Mouse (Mus musculus) hindbrain, embryonic 11.5 days (tissue): ENCODE measurements at regions not wholly inside any gene's neighbourhood (a gene's known extent, or its start where the extent isn't known, plus 50 kb on each side); places are given as distances from the start of the nearest gene placed in this dataset.

Experiments used
- ATAC-seq: fragments of 200-750 bp; cut with Nextera tagmentation; 2 replicates; pipeline ENCODE4 v1.8.0; 2017; ENCODE audit warnings: mild to moderate bottlenecking, moderate TSS enrichment, moderate library complexity; ENCODE audit not compliant: low FRiP score
- DNase-seq: peaks from one replicate; pipeline ENCODE4 v3.0.0-alpha.2; 2015; ENCODE audit warnings: low spot score
- H3K27ac ChIP-seq: fragments of 300-500 bp; sonication (generic); 2 replicates; pipeline ENCODE4 v1.5.1; 2014; ENCODE audit warnings: mild to moderate bottlenecking, low read depth, low read length
- H3K27me3 ChIP-seq: fragments of 300-500 bp; sonication (generic); 2 replicates; pipeline ENCODE4 v1.6.1; 2014; ENCODE audit warnings: mild to moderate bottlenecking, low read length, moderate library complexity, mixed read lengths; ENCODE audit not compliant: control insufficient read depth, insufficient read depth
- H3K36me3 ChIP-seq: fragments of 300-500 bp; sonication (generic); 2 replicates; pipeline ENCODE4 v1.6.1; 2014; ENCODE audit warnings: mild to moderate bottlenecking, low read length, moderate library complexity, mixed read lengths; ENCODE audit not compliant: control insufficient read depth, insufficient read depth
- H3K4me1 ChIP-seq: fragments of 300-500 bp; sonication (generic); replicated peaks from 2 replicates; pipeline ENCODE4 v1.6.1; 2014; ENCODE audit warnings: low read length, mixed read lengths; ENCODE audit not compliant: control insufficient read depth, insufficient read depth
- H3K4me2 ChIP-seq: fragments of 300-500 bp; sonication (generic); replicated peaks from 2 replicates; pipeline ENCODE4 v1.6.1; 2014; ENCODE audit warnings: mild to moderate bottlenecking, low read depth, low read length
- H3K4me3 ChIP-seq: fragments of 300-500 bp; sonication (generic); 2 replicates; pipeline ENCODE4 v1.5.1; 2014; ENCODE audit warnings: low read depth, low read length
- H3K9ac ChIP-seq: fragments of 300-500 bp; sonication (generic); 2 replicates; pipeline ENCODE4 v1.6.1; 2014; ENCODE audit warnings: low read depth, low read length
- H3K9me3 ChIP-seq: fragments of 300-500 bp; sonication (generic); 2 replicates; pipeline ENCODE4 v1.6.1; 2016; ENCODE audit warnings: low read length; ENCODE audit not compliant: control insufficient read depth
- WGBS: fragments of 180-500 bp; shearing (Covaris S2); extraction: QIAGEN DNeasy Blood & Tissue Kit; methylation state at CpG from one replicate; pipeline ENCODE4 v1.1.7; 2014; 5-methylcytosine and 5-hydroxymethylcytosine counted together

GRCm38 (mm10) chr8:103391359-103391758 is 605.9 kb upstream of the Cdh11 start:
- H3K36me3 ChIP-seq, result no peaks in the 10 kb centered on the region
- ATAC-seq, result no peak
- no peaks in the 10 kb centered on the region for H3K4me1 ChIP-seq
- H3K4me2 ChIP-seq, result no peak overlapping the region
- no peak for DNase-seq
- H3K27me3 ChIP-seq, result no peaks in the 10 kb centered on the region
- H3K9ac ChIP-seq, result no peak overlapping the region
- WGBS, result 92% methylated on average over 6 of the region's 6 CpGs
- no peaks in the 10 kb centered on the region for H3K9me3 ChIP-seq
- no peak overlapping the region for H3K4me3 ChIP-seq
- no peak overlapping the region for H3K27ac ChIP-seq

- Histone ChIP-seq H3K9ac (no peak overlapping the region), H3K9me3 (no peaks in the 10 kb centered on the region), H3K4me2 (no peak overlapping the region), H3K27me3 (no peaks in the 10 kb centered on the region), H3K4me3 (no peak overlapping the region), H3K4me1 (no peaks in the 10 kb centered on the region), H3K27ac (no peak overlapping the region), H3K36me3 (no peaks in the 10 kb centered on the region)
- WGBS, result 10% methylated on average over 4 of the region's 4 CpGs
- no peak for ATAC-seq
- DNase-seq, result no peak
Observed at GRCm38 (mm10) chr8:103395316-103395715, 609.9 kb upstream of the Cdh11 start.

GRCm38 (mm10) chr8:103398179-103398578 is 612.7 kb upstream of the Cdh11 start:
- Histone ChIP-seq H3K4me2 (no peak overlapping the region), H3K36me3 (no peaks in the 10 kb centered on the region), H3K4me3 (no peak overlapping the region), H3K9ac (no peak overlapping the region), H3K27ac (no peak overlapping the region), H3K4me1 (no peaks in the 10 kb centered on the region), H3K9me3 (no peaks in the 10 kb centered on the region), H3K27me3 (no peaks in the 10 kb centered on the region)
- no peak for ATAC-seq
- 78% methylated on average over 3 of the region's 3 CpGs for WGBS
- no peak for DNase-seq

- Histone ChIP-seq H3K9ac (no peak overlapping the region), H3K9me3 (no peaks in the 10 kb centered on the region), H3K4me3 (no peak overlapping the region), H3K4me2 (no peak overlapping the region), H3K27ac (no peak overlapping the region), H3K36me3 (no peaks in the 10 kb centered on the region), H3K4me1 (no peaks in the 10 kb centered on the region), H3K27me3 (no peaks in the 10 kb centered on the region)
- no peak for DNase-seq
- WGBS, result 90% methylated on average over 3 of the region's 3 CpGs
- ATAC-seq, result no peak
Observed at GRCm38 (mm10) chr8:103399466-103399865, 614.0 kb upstream of the Cdh11 start.

GRCm38 (mm10) chr8:103400143-103400542 is 614.7 kb upstream of the Cdh11 start:
- H3K4me2 ChIP-seq, result no peak overlapping the region
- WGBS, result 72% methylated on average over 1 of the region's 1 CpGs
- DNase-seq, result no peak
- no peaks in the 10 kb centered on the region for H3K9me3 ChIP-seq
- no peak overlapping the region for H3K27ac ChIP-seq
- H3K27me3 ChIP-seq, result no peaks in the 10 kb centered on the region
- ATAC-seq, result no peak
- no peak overlapping the region for H3K9ac ChIP-seq
- no peaks in the 10 kb centered on the region for H3K36me3 ChIP-seq
- H3K4me3 ChIP-seq, result no peak overlapping the region
- no peaks in the 10 kb centered on the region for H3K4me1 ChIP-seq

GRCm38 (mm10) chr8:103402731-103403130 is 617.3 kb upstream of the Cdh11 start:
- Histone ChIP-seq H3K36me3 (no peaks in the 10 kb centered on the region), H3K27ac (no peak overlapping the region), H3K4me2 (no peak overlapping the region), H3K27me3 (no peaks in the 10 kb centered on the region), H3K9ac (no peak overlapping the region), H3K4me3 (no peak overlapping the region), H3K9me3 (no peaks in the 10 kb centered on the region), H3K4me1 (no peaks in the 10 kb centered on the region)
- no peak for ATAC-seq
- DNase-seq, result no peak
- WGBS, result 84% methylated on average over 3 of the region's 3 CpGs

- DNase-seq (no peak), ATAC-seq (no peak)
- Histone ChIP-seq H3K9ac (no peak overlapping the region), H3K4me2 (no peak overlapping the region), H3K27ac (no peak overlapping the region), H3K27me3 (no peaks in the 10 kb centered on the region), H3K4me1 (no peaks in the 10 kb centered on the region), H3K4me3 (no peak overlapping the region), H3K9me3 (no peaks in the 10 kb centered on the region), H3K36me3 (no peaks in the 10 kb centered on the region)
- 92% methylated on average over 4 of the region's 4 CpGs for WGBS
Observed at GRCm38 (mm10) chr8:103403826-103404225, 618.4 kb upstream of the Cdh11 start.

GRCm38 (mm10) chr8:103405787-103406186 is 620.3 kb upstream of the Cdh11 start:
- H3K4me1 ChIP-seq, result no peaks in the 10 kb centered on the region
- DNase-seq (no peak), ATAC-seq (no peak)
- no peak overlapping the region for H3K9ac ChIP-seq
- H3K36me3 ChIP-seq, result no peaks in the 10 kb centered on the region
- H3K27me3 ChIP-seq, result no peaks in the 10 kb centered on the region
- no peak overlapping the region for H3K27ac ChIP-seq
- no peaks in the 10 kb centered on the region for H3K9me3 ChIP-seq
- 92% methylated on average over 12 of the region's 12 CpGs for WGBS
- no peak overlapping the region for H3K4me3 ChIP-seq
- no peak overlapping the region for H3K4me2 ChIP-seq

GRCm38 (mm10) chr8:103406921-103407320 is 621.5 kb upstream of the Cdh11 start:
- no peak for DNase-seq
- Histone ChIP-seq H3K27me3 (no peaks in the 10 kb centered on the region), H3K4me3 (no peak overlapping the region), H3K4me2 (no peak overlapping the region), H3K27ac (no peak overlapping the region), H3K9me3 (no peaks in the 10 kb centered on the region), H3K9ac (no peak overlapping the region), H3K4me1 (no peaks in the 10 kb centered on the region), H3K36me3 (no peaks in the 10 kb centered on the region)
- WGBS, result 85% methylated on average over 2 of the region's 2 CpGs
- ATAC-seq, result no peak
